Mouse (Mus musculus): ENCODE measurements at regions not wholly inside any gene's neighbourhood (a gene's known extent, or its start where the extent isn't known, plus 50 kb on each side); places are given as distances from the start of the nearest gene placed in this dataset.

DNA sequence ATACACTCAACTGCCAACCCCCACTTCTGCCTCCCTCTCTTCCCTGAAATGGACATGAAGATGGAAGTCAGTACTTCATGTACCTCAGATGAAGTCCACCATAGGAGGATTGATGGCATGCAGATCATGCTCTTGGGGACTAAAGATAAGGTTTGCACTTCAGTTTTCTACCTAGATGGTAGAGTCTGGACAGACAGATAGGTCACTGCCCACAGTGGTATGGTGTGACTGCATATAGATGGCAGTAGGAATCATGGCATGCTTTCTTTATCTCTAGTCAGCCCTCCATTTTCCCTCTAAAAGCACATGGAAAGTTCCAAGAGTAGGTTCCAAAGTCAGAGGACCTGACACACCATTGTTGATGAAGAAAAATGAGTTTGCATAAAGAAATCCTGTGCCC lies 145.6 kb upstream of the Mocs2 start:
- no peak for DNase-seq (ENCODE audit: low spot score in 2 of 2)

DNA sequence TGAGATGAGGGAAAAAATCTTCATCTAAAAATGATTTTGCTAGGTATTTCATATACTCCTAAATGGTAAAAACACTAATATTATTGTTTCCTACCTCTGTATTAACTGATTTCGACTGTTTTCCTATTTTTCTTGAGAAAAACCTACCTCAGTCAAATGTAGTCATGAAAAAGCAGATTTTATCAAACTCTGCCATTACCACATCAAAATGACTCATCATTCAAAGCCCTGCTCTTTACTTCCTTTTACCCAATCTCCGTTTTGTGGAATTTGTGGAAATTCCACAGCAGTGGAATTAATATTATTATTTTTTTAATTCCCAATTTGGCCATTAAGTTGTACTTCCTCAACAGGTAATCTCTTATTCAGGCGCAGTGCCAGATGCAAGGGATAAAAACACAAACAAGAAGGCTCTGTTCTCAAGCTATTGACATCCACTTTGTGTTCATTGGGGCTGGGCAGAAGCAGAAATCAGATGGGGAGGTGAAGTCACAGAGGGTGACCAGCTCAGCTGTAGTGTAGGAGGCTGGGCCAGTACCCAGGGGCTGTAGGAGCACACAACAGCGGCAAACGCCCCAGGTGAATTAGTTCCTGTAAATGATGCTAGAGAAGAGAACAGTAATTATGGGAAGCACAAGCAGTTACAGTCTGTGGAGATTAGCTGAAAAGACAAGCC lies 138.2 kb upstream of the Mocs2 start:
- DNase-seq (ENCODE audit: low spot score in 2 of 2): no peak

DNA sequence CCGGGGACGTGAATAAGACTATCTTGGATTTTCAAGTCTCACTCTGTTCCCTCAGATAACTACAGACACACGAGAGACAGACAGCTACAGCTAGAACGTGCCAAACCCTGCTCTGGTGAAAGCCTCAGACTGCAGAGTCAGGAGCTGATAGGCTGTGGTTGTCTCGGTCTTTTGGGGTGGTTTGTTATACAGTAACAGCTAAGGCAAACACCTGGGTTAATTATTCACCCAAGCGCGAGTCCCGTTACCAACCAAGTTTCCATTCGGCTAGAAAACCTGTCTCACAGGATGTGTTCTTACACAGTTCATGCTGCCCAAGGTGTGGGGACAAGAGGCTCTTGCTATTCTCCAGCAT lies 137.7 kb upstream of the Mocs2 start:
- DNase-seq (ENCODE audit: low spot score in 2 of 2): no peak

DNA sequence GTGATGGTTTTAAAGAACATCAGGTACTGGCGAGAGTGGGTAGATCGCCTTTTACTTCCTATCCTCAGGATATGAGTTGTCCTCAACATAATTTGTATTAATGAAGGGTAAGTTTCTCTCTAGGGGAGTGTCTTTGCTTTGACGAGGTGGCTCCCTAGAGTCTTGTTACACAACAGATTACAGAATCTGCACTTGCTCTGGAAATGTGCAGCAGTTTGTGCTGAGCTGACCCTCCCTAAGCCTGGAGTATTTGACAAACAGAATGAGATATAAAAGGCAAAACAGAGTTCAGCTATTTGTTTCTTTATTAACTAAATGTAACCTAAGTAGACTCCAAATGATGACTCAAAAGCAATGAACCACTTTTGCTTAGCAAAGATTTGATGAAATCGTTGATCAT lies 136.8 kb upstream of the Mocs2 start:
- DNase-seq (ENCODE audit: low spot score in 2 of 2): no peak

DNA sequence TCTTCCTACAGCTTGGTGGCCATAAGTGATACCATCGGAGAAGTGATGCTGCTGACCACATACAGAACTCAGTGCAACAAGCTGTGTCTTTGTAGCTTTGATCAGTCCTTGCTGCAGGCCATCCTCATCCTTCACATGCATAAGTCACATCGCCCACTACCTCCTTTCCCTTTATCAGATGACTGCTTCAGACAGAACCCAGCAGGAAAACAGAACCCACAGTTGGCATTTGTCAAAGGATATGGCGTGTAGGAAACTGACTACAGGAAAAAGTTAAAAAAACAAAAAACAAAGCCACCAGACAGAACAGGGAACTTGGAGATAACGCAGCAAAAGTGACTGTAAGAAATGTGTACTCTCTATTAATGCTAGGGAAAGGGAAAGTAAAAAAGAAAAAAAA lies 136.1 kb upstream of the Mocs2 start:
- DNase-seq (ENCODE audit: low spot score in 2 of 2): no peak

DNA sequence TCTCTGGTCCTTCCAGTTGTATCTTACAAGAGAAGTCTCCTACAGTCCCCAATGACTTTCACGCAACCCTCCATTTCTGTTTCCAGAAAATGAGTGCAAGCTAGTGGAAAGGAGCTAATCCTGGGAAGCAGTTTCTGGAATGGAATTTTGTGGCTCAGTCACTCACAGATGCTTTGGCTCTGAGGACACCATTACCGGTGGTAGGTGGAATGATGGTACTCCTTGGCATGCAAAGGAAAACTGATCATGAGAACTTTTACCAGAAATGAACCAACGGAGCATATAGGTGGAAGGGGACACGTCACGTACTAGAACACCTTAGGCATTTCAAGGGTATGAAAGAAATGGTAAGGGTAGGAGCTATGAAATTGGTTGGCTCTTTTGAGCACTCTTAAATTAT lies 135.1 kb upstream of the Mocs2 start:
- DNase-seq (ENCODE audit: low spot score in 2 of 2): no peak

DNA sequence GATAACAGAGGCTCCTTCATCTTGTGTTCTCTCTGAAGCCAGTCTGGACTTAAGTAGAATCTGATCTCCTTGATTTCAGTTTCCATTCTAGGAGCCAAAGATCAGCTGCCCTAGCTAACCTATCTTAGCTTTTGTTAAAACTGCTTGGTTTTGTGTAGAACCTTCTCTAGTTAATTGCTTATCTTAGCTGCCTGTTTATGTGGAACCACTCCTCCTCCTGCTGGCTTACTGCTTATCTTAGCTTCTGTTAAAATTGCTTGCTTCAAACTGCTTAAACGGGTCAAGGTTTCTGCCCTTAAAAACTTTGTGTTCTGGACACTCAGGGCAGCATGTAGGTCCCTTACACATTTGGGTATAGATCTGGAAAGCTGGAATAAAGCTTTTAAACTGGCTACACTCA lies 133.7 kb upstream of the Mocs2 start:
- DNase-seq (ENCODE audit: low spot score in 2 of 2): no peak

DNA sequence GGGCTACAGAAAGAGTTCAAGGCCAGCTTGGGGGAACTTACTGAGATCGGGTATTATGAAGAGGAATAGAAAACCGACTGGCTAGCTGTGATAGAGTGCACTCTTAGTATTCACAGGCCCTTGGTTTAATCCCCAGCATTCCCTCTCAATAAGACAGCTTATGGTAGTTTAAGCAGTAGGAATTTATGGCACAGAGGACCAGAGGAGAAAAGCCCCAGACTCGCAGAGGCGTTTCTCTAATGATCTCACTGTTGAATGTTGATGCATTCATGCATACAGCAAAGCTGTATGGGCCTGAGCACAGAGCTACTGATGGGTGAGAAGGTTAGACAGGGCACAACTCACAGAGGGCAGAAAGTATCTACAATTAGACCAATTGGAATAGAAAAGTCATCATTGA lies 132.7 kb upstream of the Mocs2 start:
- no peak for DNase-seq (ENCODE audit: low spot score in 2 of 2)

DNA sequence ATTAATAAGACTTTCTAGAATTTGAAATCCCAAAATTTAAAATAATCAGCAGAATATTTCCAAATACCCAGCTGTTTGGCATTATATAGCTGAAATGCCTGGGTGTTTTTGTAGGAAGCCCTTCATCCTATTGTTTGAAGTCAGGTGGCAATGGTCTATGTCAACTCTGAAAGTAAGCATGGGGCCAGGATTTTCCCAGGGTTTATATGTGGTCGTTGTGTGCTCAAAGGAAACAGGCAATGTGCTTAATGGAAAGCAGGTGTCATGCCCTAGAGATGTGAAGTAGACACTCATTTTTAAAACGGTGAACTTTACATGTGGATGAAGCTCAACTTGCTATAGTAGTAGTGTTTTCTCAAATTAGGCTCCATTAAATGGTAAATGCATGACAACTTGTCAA lies 105.4 kb upstream of the Mocs2 start:
- no peak for DNase-seq (ENCODE audit: low spot score in 2 of 2)

DNA sequence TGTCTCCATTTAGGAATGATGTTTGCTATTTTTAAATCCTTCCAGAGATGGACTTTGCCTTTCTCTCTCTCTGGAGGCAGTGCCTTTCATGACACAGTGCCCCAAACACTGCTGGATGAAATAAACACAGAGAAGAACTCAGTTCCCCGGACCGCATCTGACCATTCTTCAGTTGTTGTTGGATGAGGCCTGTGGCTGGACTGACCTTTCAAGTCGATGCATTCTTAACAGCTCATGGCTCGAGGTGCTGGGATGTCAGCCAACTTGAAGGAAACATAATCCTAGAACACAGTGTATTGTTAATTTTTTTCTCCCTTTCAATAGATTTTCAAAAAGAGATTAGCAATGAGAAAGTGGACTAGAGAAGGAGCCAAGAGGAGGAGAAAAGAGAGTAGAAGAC lies 98.3 kb upstream of the Mocs2 start:
- DNase-seq (ENCODE audit: low spot score in 2 of 2): no peak

DNA sequence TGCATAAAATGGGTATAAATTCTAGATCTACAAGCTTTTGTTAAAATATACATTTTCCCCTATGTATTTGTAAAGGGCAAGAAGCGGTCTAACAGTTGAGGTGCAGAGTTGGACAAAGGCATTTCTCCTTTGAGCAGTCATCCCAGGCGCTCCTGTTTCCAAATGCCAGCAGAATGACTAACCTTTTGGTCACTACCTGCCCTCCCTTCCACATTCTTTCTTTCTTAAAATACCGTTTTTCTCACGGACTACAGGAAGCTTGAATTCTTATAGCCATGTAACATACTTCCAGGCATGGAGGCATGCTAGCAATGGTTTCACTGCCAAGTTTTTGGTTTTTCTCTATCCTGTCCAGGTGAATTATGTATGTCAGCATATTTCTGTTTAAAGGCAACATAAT lies 91.2 kb upstream of the Mocs2 start:
- no peak for DNase-seq (ENCODE audit: low spot score in 2 of 2)

DNA sequence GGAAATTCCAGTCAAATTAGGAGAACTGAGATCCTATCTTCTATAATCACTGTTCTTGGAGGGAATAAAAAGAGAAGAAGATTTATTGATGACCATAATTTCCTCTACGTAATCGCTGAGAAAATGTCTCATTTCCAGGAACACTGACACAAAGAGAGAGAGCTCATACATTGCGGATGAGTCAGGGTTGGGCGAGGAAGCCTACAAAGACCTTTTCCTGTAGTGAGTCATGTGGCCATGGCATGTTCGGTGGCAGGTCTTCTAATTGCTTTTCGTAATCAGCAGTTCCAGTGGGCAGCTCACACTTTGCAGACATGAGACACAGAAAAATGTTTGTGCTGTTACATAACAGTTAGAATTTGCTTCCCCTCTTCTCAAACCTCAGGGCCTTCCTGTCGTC lies 83.0 kb upstream of the Mocs2 start:
- no peak for DNase-seq (ENCODE audit: low spot score in 2 of 2)

DNA sequence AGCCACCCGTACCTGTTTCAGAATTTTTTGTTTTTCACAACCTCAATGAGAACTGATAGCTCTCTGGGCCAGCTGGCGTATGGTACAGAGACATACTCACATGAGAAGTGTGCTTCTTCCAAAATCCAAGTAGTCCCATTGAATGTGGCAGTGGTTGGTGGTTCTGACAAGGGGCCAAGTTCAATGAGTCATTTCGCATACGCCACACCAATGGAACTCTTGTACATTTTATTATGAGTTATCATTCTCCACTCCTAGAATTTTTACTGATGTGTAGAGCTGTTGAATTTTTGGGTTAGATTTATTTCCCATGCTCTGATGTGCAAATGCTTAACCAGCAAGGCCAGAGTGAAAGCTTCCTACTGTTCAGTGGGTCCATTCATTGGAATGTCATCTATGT lies 82.0 kb upstream of the Mocs2 start:
- DNase-seq (ENCODE audit: low spot score in 2 of 2): no peak

DNA sequence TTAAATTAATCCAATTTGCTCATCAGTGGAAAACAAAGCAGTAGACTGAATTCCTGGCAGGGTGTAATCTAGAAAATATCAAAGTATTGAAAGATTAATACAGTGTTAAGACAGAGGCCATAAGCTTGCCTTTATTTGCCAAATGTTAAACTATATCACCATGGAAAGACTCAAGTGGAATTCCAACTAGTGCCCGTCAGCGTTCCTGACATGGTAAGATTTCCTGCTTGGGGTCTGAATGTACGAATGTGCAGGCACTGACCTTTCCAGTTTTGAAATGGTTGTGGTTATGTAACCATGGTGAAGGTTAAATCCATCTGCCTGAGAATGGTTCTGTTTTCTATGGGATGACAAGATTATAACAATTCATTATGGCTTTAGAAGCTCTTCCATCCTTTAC lies 75.5 kb upstream of the Mocs2 start:
- no peak for DNase-seq (ENCODE audit: low spot score in 2 of 2)

DNA sequence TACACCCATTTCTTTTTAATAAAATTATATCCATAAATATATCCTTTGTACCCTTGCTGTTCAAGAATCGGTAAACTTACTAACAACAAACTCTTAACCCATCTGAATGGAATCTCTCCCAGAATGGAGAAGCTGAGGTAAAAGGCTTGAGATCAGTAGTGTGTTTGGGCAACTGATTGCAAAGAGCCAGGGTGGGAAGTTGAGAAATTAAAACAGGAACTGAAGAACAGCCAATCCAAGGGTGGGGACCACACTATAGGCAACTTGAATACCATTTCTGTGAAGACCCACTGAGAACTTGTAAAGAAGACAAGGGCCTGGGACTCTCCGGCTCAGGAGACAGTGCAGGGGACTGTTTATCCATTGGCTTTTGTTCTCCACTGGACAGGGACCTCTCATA lies 72.2 kb upstream of the Mocs2 start:
- no peak for DNase-seq (ENCODE audit: low spot score in 2 of 2)

DNA sequence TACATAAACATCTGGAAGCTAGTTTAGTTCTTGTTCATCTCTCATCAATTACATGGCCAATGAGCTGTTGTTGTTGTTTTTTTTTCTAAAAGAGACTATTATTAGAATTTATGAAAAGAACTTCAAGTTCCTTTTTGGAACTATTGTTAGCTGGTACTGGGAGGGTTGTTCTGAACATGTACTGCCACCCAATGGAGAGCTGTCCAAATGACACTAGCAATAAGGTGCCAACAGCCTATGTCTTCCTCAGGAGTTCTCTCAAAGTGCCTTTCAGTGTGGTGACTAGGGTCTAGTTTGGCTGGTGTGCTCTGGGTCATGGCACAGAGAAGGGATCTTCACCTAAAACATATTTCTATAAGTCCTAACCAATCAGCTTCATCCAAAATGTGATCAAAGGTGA lies 60.6 kb upstream of the Mocs2 start:
- DNase-seq (ENCODE audit: low spot score in 2 of 2): peak in 1 of 2 experiments; percentile 15

DNA sequence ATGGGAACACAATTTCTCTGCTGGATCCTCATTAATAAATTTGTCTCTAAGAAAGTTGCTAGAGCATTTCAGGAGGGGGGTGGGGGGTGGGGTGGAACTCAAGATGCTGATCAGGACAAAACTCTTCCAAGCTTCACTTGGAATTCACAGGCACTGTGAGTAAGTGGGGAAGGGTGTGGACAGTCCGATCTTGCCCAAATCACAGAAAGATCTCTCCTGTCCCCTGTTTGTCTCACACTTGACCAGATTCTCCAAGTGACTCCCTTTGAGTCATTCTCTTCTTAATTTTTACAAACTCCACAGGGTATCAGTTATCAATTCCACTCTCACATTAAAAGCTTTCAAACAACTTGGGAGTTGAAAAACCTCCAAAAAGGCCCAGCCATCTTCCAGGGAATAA lies 58.1 kb upstream of the Mocs2 start:
- DNase-seq (ENCODE audit: low spot score in 2 of 2): no peak

DNA sequence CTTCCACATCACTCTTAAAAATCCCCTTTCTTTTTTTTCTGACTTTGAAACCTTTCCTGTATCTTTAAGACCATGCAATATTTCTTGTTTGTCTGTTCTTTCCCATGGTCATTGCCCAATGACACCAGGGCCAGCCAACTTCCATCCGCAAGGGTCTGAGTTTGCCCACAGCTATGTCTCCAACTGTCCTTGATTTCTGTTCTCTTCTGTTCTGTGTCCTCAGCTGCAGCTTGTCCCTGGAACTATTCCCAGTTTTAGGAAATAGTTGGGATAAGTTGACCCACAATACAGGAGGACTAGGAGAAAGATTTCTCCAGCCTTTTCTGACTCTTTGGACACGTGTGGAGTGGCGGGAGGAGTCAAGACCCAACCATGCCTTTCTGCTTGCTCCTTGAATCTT lies 57.1 kb upstream of the Mocs2 start:
- DNase-seq (ENCODE audit: low spot score in 2 of 2): no peak

Small RNA genes in the stretch of these regions (microRNA-seq; reads per million reads assigned to microRNA genes)
- 0 reads per million in 2 experiments for gene Gm25950
